Mouse (Mus musculus): ENCODE results near the gene Tdrd6.

GRCm38 (mm10) chr17:43606704-43607103 is 23.4 kb downstream of the Tdrd6 start:
- TF ChIP-seq CTCF (IDR thresholded peaks at IDR 0.05), result peak; percentile 96
- TF ChIP-seq EP300 (IDR thresholded peaks at IDR 0.05), result no peak
